Mouse (Mus musculus) limb, embryonic 14.5 days (tissue): Measurements from ENCODE around the gene Zmat5. TPM values are rescaled to one million over a fixed set of nuclear protein-coding genes. Genes with fewer than 3 reads are reported as not detected.
A peak's percentile ranks its signal among the peaks of the same experiment; 100 is the strongest.
"Not testable (repeated sequence)": the region's sequence is repeated elsewhere in the genome, so short reads cannot be mapped to it uniquely, and the experiment has no call there.

Experiments used
- ATAC-seq: fragments of 200-750 bp; cut with Nextera tagmentation; 2 replicates; pipeline ENCODE4 v1.8.0; 2017; ENCODE audit warnings: low read depth, moderate number of reproducible peaks, moderate TSS enrichment; ENCODE audit not compliant: low FRiP score
- DNase-seq: peaks from one replicate; pipeline ENCODE4 v3.0.0-alpha.2; 2015; ENCODE audit warnings: low spot score
- H3K27ac ChIP-seq: fragments of 300-500 bp; sonication (generic); replicated peaks from 2 replicates; pipeline ENCODE4 v1.5.1; 2014; ENCODE audit warnings: low read depth, mild to moderate bottlenecking, low read length, moderate library complexity, mixed read lengths
- H3K27me3 ChIP-seq: fragments of 300-500 bp; sonication (generic); 2 replicates; pipeline ENCODE4 v1.6.1; 2014; ENCODE audit warnings: low read length, mixed read lengths; ENCODE audit not compliant: control insufficient read depth, insufficient read depth
- H3K36me3 ChIP-seq: fragments of 300-500 bp; sonication (generic); 2 replicates; pipeline ENCODE4 v1.6.1; 2014; ENCODE audit warnings: mild to moderate bottlenecking, low read length, moderate library complexity, mixed read lengths; ENCODE audit not compliant: control insufficient read depth, insufficient read depth
- H3K4me1 ChIP-seq: fragments of 300-500 bp; sonication (generic); 2 replicates; pipeline ENCODE4 v1.6.1; 2014; ENCODE audit warnings: antibody characterized with exemption, low read length, mixed read lengths; ENCODE audit not compliant: control insufficient read depth, insufficient read depth
- H3K4me2 ChIP-seq: fragments of 300-500 bp; sonication (generic); replicated peaks from 2 replicates; pipeline ENCODE4 v1.6.1; 2014; ENCODE audit warnings: low read depth, mild to moderate bottlenecking, low read length, moderate library complexity; ENCODE audit not compliant: severe bottlenecking
- H3K4me3 ChIP-seq: fragments of 300-500 bp; sonication (generic); replicated peaks from 2 replicates; pipeline ENCODE4 v1.5.1; 2014; ENCODE audit warnings: low read length
- H3K9ac ChIP-seq: fragments of 300-500 bp; sonication (generic); 2 replicates; pipeline ENCODE4 v1.6.1; 2014; ENCODE audit warnings: mild to moderate bottlenecking, low read depth, low read length, moderate library complexity; ENCODE audit not compliant: severe bottlenecking
- H3K9me3 ChIP-seq: fragments of 300-500 bp; sonication (generic); 2 replicates; pipeline ENCODE4 v1.6.1; 2016; ENCODE audit warnings: low read length; ENCODE audit not compliant: control insufficient read depth
- POLR2A ChIP-seq: fragments of 200-500 bp; IDR thresholded peaks from 2 replicates; pipeline ENCODE4 v1.8.0; 2012; ENCODE audit warnings: inconsistent platforms, mild to moderate bottlenecking, moderate library complexity, borderline replicate concordance; ENCODE audit not compliant: insufficient read depth, insufficient read length; ENCODE audit errors: extremely low read depth
- WGBS: fragments of 180-500 bp; shearing (Covaris S2); extraction: QIAGEN DNeasy Blood & Tissue Kit; methylation state at CpG from one replicate; pipeline ENCODE4 v1.1.7; 2014; 5-methylcytosine and 5-hydroxymethylcytosine counted together
- polyA plus RNA-seq, 2 experiments: library from polyadenylated mRNA; depleted of rRNA in 1 of 2; stranded (reverse) in 1 of 2; unstranded in 1 of 2; fragments of >200 nt; fragmentation: Nextera tagmentation in 1 of 2; extraction: Ambion mirVana in 1 of 2; gene quantifications; 2 replicates each; pipeline versions ENCODE4 v1.2.1 to v1.2.3; 2012 to 2014

Zmat5 gene
- polyA plus RNA-seq, 2 experiments, result 42.1 to 56.4 TPM

DNA sequence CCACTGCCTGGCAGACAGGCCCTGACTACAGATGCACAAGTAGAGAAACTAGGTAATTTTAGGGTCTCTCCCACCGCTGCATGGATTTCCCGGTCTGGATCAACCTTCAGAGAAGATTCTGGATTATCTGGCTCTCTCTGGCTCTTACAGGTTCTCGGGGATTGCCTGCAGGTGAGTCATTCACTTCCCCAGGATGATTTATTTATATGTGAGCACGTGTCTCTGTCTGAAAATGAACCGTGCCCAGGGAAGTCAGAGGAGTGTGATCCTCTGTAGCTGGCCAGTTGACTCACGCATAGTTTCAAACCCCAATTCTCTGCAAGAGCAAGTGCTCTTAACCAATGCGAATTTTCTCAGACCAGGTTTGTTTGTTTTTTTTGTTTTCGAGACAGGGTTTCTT lies 3.8 kb upstream of the Zmat5 start:
- H3K27ac ChIP-seq, result no peak overlapping the region
- no peaks in the 10 kb centered on the region for H3K27me3 ChIP-seq
- DNase-seq (no peak), ATAC-seq (no peak)
- peaks cover 10% of the 10 kb centered on the region for H3K4me1 ChIP-seq
- no peak overlapping the region for H3K4me2 ChIP-seq
- no peaks in the 10 kb centered on the region for H3K9me3 ChIP-seq
- no peak overlapping the region for H3K4me3 ChIP-seq
- TF ChIP-seq POLR2A, result no peak
- WGBS, result 84% methylated on average over 8 of the region's 8 CpGs
- H3K9ac ChIP-seq, result no peak overlapping the region
- peaks cover 20% of the 10 kb centered on the region for H3K36me3 ChIP-seq

DNA sequence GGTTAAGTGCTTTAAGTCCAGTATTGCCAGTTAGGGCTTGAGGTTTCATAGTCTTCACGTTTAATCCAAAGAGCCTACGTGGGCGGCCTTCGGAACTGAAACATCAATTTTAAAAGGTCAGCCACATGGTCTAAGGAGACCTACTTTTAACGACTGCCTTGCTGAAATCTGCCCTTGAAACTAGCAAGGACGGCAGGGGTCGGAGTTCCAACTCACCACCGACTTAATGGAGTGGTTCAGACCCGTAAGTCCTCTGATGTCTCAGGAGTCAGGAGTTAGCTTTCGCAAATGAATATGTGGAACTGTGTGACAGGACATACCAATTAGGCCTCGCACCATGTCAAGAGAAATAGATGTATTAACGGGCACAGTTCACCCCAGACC lies 798 bp upstream of the Zmat5 start:
- Histone ChIP-seq H3K9me3 (no peaks in the 10 kb centered on the region), H3K27ac (no peak overlapping the region), H3K4me1 (peaks cover 10% of the 10 kb centered on the region), H3K4me2 (peak overlapping the region; percentile 82), H3K4me3 (peak overlapping the region; percentile 85), H3K9ac (peak overlapping the region; percentile 84), H3K36me3 (peaks cover 20% of the 10 kb centered on the region), H3K27me3 (no peaks in the 10 kb centered on the region)
- no peak for TF ChIP-seq POLR2A
- DNase-seq, result no peak
- 3% methylated on average over 12 of the region's 12 CpGs for WGBS
- ATAC-seq, result no peak

DNA sequence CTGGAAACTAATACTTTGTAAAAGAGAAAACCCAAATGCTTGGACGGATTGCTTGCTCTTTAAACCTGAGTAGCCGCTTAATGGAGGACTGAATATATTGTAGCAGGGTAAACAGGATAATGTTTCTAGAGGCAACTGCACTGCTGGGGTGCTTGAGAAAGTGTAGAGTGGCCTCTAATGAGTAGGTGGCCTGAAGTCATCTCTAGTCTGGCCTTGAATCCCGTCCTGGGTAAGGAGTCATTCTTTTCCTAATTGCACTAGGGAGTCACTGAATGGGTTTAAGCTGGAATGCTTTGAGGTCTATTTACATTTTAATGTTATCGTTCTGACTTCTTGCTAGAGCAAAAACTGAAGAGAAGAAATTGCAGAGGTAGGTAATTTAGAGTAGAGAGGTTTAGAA lies 700 bp downstream of the Zmat5 start:
- H3K4me3 ChIP-seq, result peak overlapping the region; percentile 85
- WGBS, result 9% methylated on average over 4 of the region's 4 CpGs
- peak overlapping the region; percentile 82 for H3K4me2 ChIP-seq
- no peak overlapping the region for H3K27ac ChIP-seq
- H3K36me3 ChIP-seq, result peaks cover 20% of the 10 kb centered on the region
- TF ChIP-seq POLR2A, result no peak
- no peaks in the 10 kb centered on the region for H3K9me3 ChIP-seq
- DNase-seq (no peak), ATAC-seq (no peak)
- peaks cover 10% of the 10 kb centered on the region for H3K4me1 ChIP-seq
- H3K27me3 ChIP-seq, result no peaks in the 10 kb centered on the region
- peak overlapping the region; percentile 84 for H3K9ac ChIP-seq

DNA sequence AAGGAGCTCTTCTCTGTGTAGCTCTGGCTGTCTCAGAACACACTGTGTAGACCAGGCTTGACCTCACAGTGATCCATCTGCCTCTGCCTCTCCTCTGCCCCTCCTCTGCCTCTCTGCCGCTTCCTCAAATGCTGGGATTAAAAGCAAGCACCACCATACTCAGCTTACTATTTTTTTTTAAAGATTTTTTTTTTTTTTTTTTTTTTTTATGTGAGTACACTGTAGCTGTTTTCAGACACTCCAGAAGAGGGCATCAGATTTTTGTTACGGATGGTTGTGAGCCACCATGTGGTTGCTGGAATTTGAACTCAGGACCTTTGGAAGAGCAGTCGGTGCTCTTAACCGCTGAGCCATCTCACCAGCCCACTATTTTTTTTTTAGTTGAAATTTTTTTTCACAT lies 5.7 kb downstream of the Zmat5 start:
- not testable (repeated sequence) for H3K36me3 ChIP-seq, ATAC-seq, H3K4me2 ChIP-seq, H3K27ac ChIP-seq, DNase-seq, H3K4me1 ChIP-seq, H3K9me3 ChIP-seq, H3K4me3 ChIP-seq, H3K27me3 ChIP-seq, H3K9ac ChIP-seq
- WGBS, result 92% methylated on average over 4 of the region's 4 CpGs

DNA sequence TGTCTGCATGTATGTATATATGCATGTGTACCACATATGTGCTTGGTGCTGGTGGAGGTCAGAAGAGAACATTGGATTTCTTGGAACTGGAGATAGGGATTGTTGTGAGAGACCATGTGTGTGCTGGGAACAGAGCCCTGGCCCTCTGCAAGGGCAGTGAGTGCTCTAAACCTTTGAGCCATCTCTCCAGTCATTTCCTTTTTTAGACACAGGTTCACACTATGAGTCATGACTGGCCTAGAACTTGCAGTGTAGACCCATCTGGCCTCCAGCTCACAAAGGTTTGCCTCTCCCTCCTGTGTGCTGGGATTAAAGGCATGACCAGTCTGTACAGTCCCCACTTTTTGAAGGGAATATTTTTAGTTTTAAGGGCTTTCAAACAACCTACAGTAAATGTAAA lies 8.3 kb downstream of the Zmat5 start:
- Histone ChIP-seq H3K36me3 (no peaks in the 10 kb centered on the region), H3K4me1 (no peaks in the 10 kb centered on the region), H3K9ac (no peak overlapping the region), H3K27me3 (no peaks in the 10 kb centered on the region), H3K4me2 (no peak overlapping the region), H3K4me3 (no peak overlapping the region), H3K27ac (no peak overlapping the region), H3K9me3 (no peaks in the 10 kb centered on the region)
- TF ChIP-seq POLR2A, result no peak
- no peak for DNase-seq
- no peak for ATAC-seq

DNA sequence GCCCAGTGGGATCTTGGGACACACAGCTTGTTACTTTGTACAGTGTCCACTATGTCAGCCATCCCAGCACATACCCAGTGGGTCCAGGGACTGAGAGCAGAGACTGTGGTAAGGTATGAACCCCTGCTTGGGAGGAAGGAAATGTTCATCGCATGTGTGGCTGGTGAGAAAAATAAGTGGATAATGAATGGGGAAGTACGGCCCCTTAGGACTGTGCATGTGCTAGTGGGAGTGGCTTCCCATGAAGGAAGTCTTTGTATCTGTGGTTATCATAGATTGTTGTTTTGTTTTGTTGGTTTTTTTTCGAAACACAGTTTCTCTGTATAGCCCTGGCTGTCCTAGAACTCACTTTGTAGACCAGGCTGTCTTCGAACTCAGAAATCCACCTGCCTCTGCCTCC lies 10.2 kb downstream of the Zmat5 start:
- ATAC-seq, result no peak
- no peak overlapping the region for H3K4me2 ChIP-seq

More for the DNA sequence above, 10.2 kb downstream of the Zmat5 start:
- Histone ChIP-seq H3K27me3 (no peaks in the 10 kb centered on the region), H3K27ac (no peak overlapping the region), H3K36me3 (no peaks in the 10 kb centered on the region), H3K4me3 (no peak overlapping the region), H3K4me1 (peaks cover 3% of the 10 kb centered on the region; the same call in 1 of the 2 replicates), H3K9ac (no peak overlapping the region), H3K9me3 (no peaks in the 10 kb centered on the region)
- 86% methylated on average over 4 of the region's 4 CpGs for WGBS
- DNase-seq, result no peak
- no peak for TF ChIP-seq POLR2A
